Mouse (Mus musculus): ENCODE results near the gene Swsap1. TPM values are rescaled to one million over a fixed set of nuclear protein-coding genes. Genes with fewer than 3 reads are reported as not detected.

The Swsap1 gene
- polyA plus RNA-seq, 1 experiment from 2014 or later: 6.5 TPM

DNA sequence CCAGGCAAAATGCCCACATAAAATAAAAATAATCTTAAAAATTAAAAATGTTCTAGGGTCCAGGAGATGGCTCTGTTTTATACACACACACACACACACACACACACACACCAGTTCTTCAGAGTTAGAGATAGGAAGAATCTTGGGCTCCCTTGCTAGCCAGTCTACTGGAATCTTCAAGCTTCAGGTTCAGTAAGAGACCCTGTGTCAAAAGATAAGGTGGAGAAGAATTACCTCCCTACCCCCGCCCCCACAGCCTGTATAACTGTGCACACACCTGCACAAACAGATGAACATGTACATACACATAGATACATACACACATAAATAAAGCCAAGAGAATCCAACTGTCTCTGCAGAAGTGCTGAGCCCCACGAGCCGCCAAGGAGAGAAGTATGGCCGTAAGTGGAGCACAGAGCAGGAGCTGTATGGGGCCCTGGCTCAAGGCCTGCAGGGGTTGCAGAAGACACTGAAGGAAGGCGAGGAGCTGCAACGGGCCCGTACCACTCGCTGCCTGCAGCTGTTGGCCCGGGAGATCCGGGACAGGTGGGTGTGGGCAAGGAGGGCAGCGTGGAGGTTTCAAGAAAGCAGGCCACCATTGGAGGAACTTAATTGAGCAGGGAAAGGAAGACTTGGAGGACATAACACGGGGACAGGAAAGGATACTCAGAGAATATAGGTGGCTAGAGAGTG is 23.0 kb upstream of the Swsap1 start:
- ATAC-seq: no peak
- 55% methylated on average over 12 of the region's 12 CpGs for WGBS

DNA sequence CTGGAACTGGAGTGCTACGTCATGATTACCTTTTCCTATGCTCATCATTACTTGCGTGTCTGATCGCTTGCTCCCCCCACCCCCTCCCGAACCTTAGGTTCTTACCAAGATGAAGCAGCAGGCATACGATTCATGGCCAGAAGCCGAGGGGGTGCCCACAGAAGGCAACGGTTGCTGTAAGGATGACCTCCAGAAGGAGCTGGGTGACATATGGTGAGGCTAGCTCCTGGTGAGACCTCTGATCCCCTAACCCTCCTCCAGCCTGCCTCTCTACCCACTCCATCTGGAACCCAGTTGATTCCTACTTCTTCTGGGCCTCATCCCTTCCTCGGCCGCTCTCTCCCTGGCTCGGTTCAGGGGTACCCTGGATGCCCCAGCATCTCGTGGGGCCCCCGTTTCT is 21.5 kb upstream of the Swsap1 start:
- no peaks in the 10 kb centered on the region for H3K36me3 ChIP-seq (ENCODE audit: control insufficient read depth, insufficient read depth, low read length)
- H3K9ac ChIP-seq (ENCODE audit: low read depth, low read length): no peak overlapping the region
- H3K4me2 ChIP-seq (ENCODE audit: low read depth, low read length): no peak overlapping the region
- no peak overlapping the region for H3K4me3 ChIP-seq (ENCODE audit: low read length)
- peaks cover 5% of the 10 kb centered on the region; the same call in 1 of the 2 replicates for H3K4me1 ChIP-seq (ENCODE audit: control insufficient read depth, insufficient read depth, low read length)
- 93% methylated on average over 12 of the region's 12 CpGs for WGBS
- H3K27ac ChIP-seq (ENCODE audit: low read length): no peak overlapping the region
- H3K27me3 ChIP-seq (replicated peaks; ENCODE audit: control insufficient read depth, insufficient read depth, low read length): no peaks in the 10 kb centered on the region
- ATAC-seq: no peak
- H3K9me3 ChIP-seq (ENCODE audit: control insufficient read depth, low read length): no peaks in the 10 kb centered on the region

More for the DNA sequence above, 23.0 kb upstream of the Swsap1 start:
- H3K27me3 ChIP-seq (replicated peaks; ENCODE audit: control insufficient read depth, insufficient read depth, low read length): no peaks in the 10 kb centered on the region
- H3K36me3 ChIP-seq (ENCODE audit: control insufficient read depth, insufficient read depth, low read length): no peaks in the 10 kb centered on the region
- H3K4me3 ChIP-seq (ENCODE audit: low read length): no peak overlapping the region
- H3K4me2 ChIP-seq (ENCODE audit: low read depth, low read length): no peak overlapping the region
- H3K27ac ChIP-seq (ENCODE audit: low read length): no peak overlapping the region
- no peaks in the 10 kb centered on the region for H3K9me3 ChIP-seq (ENCODE audit: control insufficient read depth, low read length)
- peaks cover 5% of the 10 kb centered on the region; the same call in 1 of the 2 replicates for H3K4me1 ChIP-seq (ENCODE audit: control insufficient read depth, insufficient read depth, low read length)
- H3K9ac ChIP-seq (ENCODE audit: low read depth, low read length): no peak overlapping the region

DNA sequence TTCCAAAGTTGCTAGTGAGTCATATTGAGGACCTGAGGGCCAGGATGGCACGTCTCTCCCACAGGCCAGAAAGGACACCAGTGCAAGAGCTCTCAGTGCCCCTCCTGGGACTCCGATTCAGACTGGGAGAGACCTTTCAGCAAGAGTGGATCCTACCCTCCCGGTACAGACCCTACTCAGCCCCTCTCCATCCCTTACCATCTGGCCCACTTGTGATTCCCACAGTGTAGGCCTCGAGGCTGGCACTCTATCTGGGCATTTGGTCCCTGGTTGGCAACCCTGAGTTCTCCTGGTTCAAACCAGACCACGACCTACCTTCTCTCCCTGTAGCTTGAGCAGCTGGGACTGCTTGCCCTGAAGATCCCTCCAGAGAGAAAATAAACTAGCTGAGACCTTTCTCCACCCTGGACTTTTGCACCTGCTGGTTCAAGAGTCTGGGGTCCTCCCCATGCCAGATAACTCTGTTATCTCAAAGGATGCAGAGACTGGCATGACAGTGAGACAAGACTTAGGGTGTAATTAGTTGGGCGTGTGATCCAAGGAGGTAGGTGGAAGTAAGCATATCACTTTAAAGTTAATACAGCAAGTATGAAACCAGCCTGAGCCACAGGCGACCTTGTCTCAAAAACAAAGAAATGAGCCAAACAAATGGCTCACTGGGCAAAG is 20.0 kb upstream of the Swsap1 start:
- no peaks in the 10 kb centered on the region for H3K36me3 ChIP-seq (ENCODE audit: control insufficient read depth, insufficient read depth, low read length)
- 86% methylated on average over 7 of the region's 7 CpGs for WGBS
- no peaks in the 10 kb centered on the region for H3K27me3 ChIP-seq (replicated peaks; ENCODE audit: control insufficient read depth, insufficient read depth, low read length)

DNA sequence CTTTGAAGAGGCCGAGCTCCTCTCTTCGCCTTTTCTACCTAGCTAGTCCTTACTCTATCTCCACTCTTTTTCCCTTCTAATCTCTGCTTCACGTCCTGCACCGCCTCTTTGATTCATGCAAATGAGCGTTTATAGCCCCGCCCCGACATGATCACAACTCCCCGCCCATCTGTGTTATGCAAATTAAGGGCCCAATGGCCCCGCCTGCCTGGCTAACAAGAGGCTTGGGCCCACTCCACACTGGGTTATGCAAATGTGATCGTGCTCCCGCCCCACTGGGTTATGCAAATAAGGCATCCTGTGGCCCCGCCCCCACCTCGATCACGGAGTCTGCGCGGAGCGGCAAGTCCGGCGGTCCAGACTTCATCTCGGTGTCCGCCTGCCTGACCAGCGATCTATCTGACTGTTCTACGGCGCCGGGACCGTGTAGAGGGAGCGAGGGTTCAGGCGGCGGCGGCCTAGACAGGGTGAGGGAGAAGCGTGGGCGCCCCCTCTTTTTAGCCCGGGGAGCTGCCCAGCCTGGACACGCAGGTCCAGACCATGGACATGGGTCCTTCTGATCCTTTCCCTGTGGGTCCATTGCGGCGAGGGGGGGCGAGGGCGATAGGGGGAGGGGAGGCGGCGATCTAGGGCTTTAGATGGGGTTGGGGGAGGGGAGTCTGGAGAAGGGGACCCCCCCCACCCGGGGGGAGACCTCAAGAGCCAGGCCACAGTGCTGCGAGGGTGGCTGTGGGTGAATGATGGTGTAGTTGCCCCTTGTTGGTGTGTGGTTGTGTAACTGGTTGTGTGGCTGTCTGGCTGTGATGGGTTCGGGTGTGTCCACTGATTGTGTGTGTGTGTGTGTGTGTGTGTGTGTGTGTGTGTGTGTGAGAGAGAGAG is 18.6 kb upstream of the Swsap1 start, which contains the start of gene Plppr2:
Gene Plppr2, plus strand, starts transcription at position 342 of the 879 bp plus-strand sequence.
- H3K27ac ChIP-seq (ENCODE audit: low read length): 0 out of 2 replicates have a peak within 1 kb of the TSS, but pooled peaks have one; percentile 29
- H3K9ac ChIP-seq (ENCODE audit: low read depth, low read length): peak within 1 kb of the TSS; percentile 63
- H3K27me3 ChIP-seq (replicated peaks; ENCODE audit: control insufficient read depth, insufficient read depth, low read length): no peaks in the 10 kb centered on the region
- ATAC-seq: peak; percentile 99
- 1% methylated on average over 42 of the region's 43 CpGs for WGBS
- H3K4me1 ChIP-seq (ENCODE audit: control insufficient read depth, insufficient read depth, low read length): peaks cover 5% of the 10 kb centered on the region; the same call in 1 of the 2 replicates
- no peaks in the 10 kb centered on the region for H3K36me3 ChIP-seq (ENCODE audit: control insufficient read depth, insufficient read depth, low read length)
- H3K4me2 ChIP-seq (ENCODE audit: low read depth, low read length): peak within 1 kb of the TSS; percentile 74
- no peaks in the 10 kb centered on the region for H3K9me3 ChIP-seq (ENCODE audit: control insufficient read depth, low read length)
- H3K4me3 ChIP-seq (ENCODE audit: low read length): peak within 1 kb of the TSS; percentile 53

More for the DNA sequence above, 20.0 kb upstream of the Swsap1 start:
- Histone ChIP-seq H3K4me3 (ENCODE audit: low read length) (no peak overlapping the region), H3K27ac (ENCODE audit: low read length) (no peak overlapping the region), H3K4me2 (ENCODE audit: low read depth, low read length) (no peak overlapping the region), H3K9me3 (ENCODE audit: control insufficient read depth, low read length) (no peaks in the 10 kb centered on the region), H3K4me1 (ENCODE audit: control insufficient read depth, insufficient read depth, low read length) (peaks cover 5% of the 10 kb centered on the region; the same call in 1 of the 2 replicates), H3K9ac (ENCODE audit: low read depth, low read length) (no peak overlapping the region)
- no peak for ATAC-seq

DNA sequence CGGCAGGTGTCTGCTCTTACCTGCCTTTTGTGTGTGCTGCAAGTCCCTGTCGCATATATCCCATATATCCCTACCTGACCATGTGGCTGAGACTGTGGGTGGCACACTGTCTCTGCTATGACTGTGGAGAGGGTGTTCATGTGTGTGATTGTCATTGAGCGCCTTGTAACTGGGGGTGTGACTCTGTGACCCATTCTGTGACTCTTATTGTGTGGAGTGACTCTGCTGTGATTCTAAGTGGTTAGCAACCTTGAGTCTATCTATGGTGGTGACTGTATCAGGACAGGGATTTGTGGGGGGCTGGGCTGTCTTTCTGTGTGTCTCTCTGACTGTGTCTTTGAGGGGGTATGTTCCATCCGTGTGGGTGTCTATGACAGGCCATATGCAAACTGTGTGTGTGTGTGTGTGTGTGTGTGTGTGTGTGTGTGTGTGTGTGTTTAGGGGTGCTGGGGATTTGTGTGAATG is 17.8 kb upstream of the Swsap1 start:
- no peak overlapping the region for H3K9ac ChIP-seq (ENCODE audit: low read depth, low read length)
- no peaks in the 10 kb centered on the region for H3K27me3 ChIP-seq (replicated peaks; ENCODE audit: control insufficient read depth, insufficient read depth, low read length)
- 80% methylated on average over 4 of the region's 4 CpGs for WGBS
- H3K4me2 ChIP-seq (ENCODE audit: low read depth, low read length): no peak overlapping the region
- ATAC-seq: no peak
- no peaks in the 10 kb centered on the region for H3K36me3 ChIP-seq (ENCODE audit: control insufficient read depth, insufficient read depth, low read length)
- H3K4me3 ChIP-seq (ENCODE audit: low read length): peak overlapping the region; percentile 53; the same call in 1 of the 2 replicates
- no peaks in the 10 kb centered on the region for H3K9me3 ChIP-seq (ENCODE audit: control insufficient read depth, low read length)
- H3K4me1 ChIP-seq (ENCODE audit: control insufficient read depth, insufficient read depth, low read length): peaks cover 5% of the 10 kb centered on the region; the same call in 1 of the 2 replicates
- no peak overlapping the region for H3K27ac ChIP-seq (ENCODE audit: low read length)

DNA sequence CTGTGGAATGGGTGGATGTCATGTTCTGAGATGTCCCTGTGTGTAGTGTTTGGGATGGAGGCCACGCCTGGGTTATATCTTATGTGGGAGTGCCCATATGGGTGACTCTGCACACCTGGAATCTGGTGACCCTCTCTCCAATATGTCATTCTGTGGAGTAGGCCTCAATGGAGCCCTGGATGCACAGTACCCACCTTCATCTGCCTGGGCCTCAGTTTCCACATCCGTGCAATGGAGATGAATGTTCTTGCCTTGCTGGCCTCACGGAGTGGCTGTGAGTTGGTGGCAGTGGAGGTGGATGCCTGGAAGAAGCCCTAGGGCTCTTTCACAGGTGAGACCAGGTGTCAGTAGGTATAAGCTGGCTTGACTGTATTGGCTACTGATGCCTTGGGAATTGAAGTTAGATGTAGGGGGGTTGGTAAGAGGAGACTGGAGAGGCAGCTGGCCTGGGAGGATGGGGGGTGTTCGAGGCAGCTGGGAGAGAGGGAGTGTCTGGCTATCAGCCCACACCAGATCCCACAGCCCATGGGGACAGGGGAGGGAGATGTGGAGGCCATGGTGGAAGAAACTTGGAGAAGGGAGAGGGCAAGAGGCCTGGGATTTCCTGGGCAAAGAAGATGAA is 17.2 kb upstream of the Swsap1 start:
- Histone ChIP-seq H3K4me2 (ENCODE audit: low read depth, low read length) (no peak overlapping the region), H3K9ac (ENCODE audit: low read depth, low read length) (no peak overlapping the region), H3K4me3 (ENCODE audit: low read length) (no peak overlapping the region), H3K9me3 (ENCODE audit: control insufficient read depth, low read length) (no peaks in the 10 kb centered on the region), H3K4me1 (ENCODE audit: control insufficient read depth, insufficient read depth, low read length) (peaks cover 5% of the 10 kb centered on the region; the same call in 1 of the 2 replicates), H3K27ac (ENCODE audit: low read length) (no peak overlapping the region), H3K27me3 (replicated peaks; ENCODE audit: control insufficient read depth, insufficient read depth, low read length) (no peaks in the 10 kb centered on the region), H3K36me3 (ENCODE audit: control insufficient read depth, insufficient read depth, low read length) (no peaks in the 10 kb centered on the region)
- no peak for ATAC-seq
- 79% methylated on average over 4 of the region's 4 CpGs for WGBS

DNA sequence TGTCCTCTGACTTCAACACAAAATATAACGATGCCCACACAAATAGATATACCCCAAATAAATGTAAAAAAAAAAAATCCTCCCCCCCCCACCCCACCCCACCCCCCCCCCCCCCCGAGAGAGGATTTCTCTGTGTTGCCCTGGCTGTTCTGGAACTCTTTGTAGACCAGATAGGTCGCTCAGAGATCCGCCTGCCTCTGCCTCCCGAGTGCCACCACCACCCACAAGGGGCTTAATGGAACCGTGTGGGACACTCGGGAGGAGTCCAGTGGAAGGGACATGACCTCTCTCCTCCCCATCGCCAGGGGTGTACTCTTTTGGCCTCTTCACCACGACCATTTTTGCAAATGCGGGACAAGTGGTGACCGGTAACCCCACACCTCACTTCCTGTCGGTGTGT is 12.5 kb upstream of the Swsap1 start:
- 68% methylated on average over 12 of the region's 12 CpGs for WGBS
- no peak for ATAC-seq

DNA sequence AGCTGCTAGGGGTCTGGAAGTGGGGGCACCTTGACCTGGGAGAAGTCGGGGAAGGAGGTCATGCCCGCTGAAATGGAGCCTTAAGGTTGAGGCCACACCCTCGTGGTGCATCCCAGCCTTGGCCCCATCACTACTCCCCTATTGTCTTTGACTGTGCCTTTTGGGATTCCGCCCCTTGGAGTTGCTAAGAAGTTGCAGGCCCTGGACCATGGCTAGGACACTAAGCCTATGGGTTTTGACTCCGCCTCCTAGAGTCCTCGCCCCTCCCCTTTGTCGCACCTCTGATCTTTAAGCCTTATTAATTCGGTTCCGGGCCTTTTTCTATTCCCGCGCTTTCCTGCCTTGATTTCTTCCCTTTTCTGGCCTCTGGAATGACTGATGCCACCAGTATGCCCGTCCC is 11.9 kb upstream of the Swsap1 start:
- H3K27ac ChIP-seq (ENCODE audit: low read length): no peak overlapping the region
- no peak overlapping the region for H3K4me3 ChIP-seq (ENCODE audit: low read length)
- H3K9me3 ChIP-seq (ENCODE audit: control insufficient read depth, low read length): no peaks in the 10 kb centered on the region
- no peaks in the 10 kb centered on the region for H3K36me3 ChIP-seq (ENCODE audit: control insufficient read depth, insufficient read depth, low read length)
- no peak overlapping the region for H3K4me2 ChIP-seq (ENCODE audit: low read depth, low read length)
- no peak overlapping the region for H3K9ac ChIP-seq (ENCODE audit: low read depth, low read length)
- H3K4me1 ChIP-seq (ENCODE audit: control insufficient read depth, insufficient read depth, low read length): no peaks in the 10 kb centered on the region
- 48% methylated on average over 12 of the region's 12 CpGs for WGBS
- ATAC-seq: no peak
- H3K27me3 ChIP-seq (replicated peaks; ENCODE audit: control insufficient read depth, insufficient read depth, low read length): peaks cover 4% of the 10 kb centered on the region; the same call in 1 of the 2 replicates

More for the DNA sequence above, 12.5 kb upstream of the Swsap1 start:
- Histone ChIP-seq H3K27ac (ENCODE audit: low read length) (no peak overlapping the region), H3K4me3 (ENCODE audit: low read length) (no peak overlapping the region), H3K9me3 (ENCODE audit: control insufficient read depth, low read length) (no peaks in the 10 kb centered on the region), H3K36me3 (ENCODE audit: control insufficient read depth, insufficient read depth, low read length) (no peaks in the 10 kb centered on the region), H3K9ac (ENCODE audit: low read depth, low read length) (no peak overlapping the region), H3K27me3 (replicated peaks; ENCODE audit: control insufficient read depth, insufficient read depth, low read length) (peaks cover 4% of the 10 kb centered on the region; the same call in 1 of the 2 replicates), H3K4me2 (ENCODE audit: low read depth, low read length) (no peak overlapping the region), H3K4me1 (ENCODE audit: control insufficient read depth, insufficient read depth, low read length) (no peaks in the 10 kb centered on the region)
